Comparison of ENCODE assay signal across 25 mouse cellular contexts in genomic region chr7:114210618-114211017, GRCm38 (mm10). TPM values are rescaled to one million over a fixed set of nuclear protein-coding genes. Genes with fewer than 3 reads are reported as not detected.
A peak's percentile ranks its signal among the peaks of the same experiment; 100 is the strongest.
DNase-seq lines count a peak whose midpoint lies in the region; ATAC-seq and TF ChIP-seq lines count a peak whose summit lies in the region.
"Had no signal": no experiment of that assay in that cellular context is flagged by ENCODE, and none has a peak within 500 bp of the region (broad histone marks: within the 10 kb centered on the region; RNA-seq: fewer than 3 reads in every experiment).

No protein-coding gene starts in this region.

- H3K36me3 ChIP-seq in lung, postnatal 0 days (ENCODE audit: insufficient read depth, low read length): peaks cover 6% of the 10 kb centered on the region; the same call in 1 of the 2 replicates
- peaks cover 6% of the 10 kb centered on the region for H3K36me3 ChIP-seq in intestine, embryonic 15.5 days
- peaks cover 30% of the 10 kb centered on the region for H3K36me3 ChIP-seq in forebrain, embryonic 10.5 days (replicated peaks)
- H3K36me3 ChIP-seq in hindbrain, embryonic 14.5 days (replicated peaks; ENCODE audit: control insufficient read depth, insufficient read depth): peaks cover 30% of the 10 kb centered on the region

- 39% methylated on average over 3 of the region's 3 CpGs for WGBS in lung, postnatal 0 days
- 62% methylated on average over 3 of the region's 3 CpGs for WGBS in intestine, embryonic 15.5 days
- WGBS in forebrain, embryonic 10.5 days: 88% methylated on average over 3 of the region's 3 CpGs
- WGBS in hindbrain, embryonic 14.5 days: 92% methylated on average over 3 of the region's 3 CpGs

- no peaks in the 10 kb centered on the region for H3K27me3 ChIP-seq in lung, postnatal 0 days (replicated peaks; ENCODE audit: insufficient read depth, low read length)
- H3K27me3 ChIP-seq in intestine, embryonic 15.5 days (replicated peaks): no peaks in the 10 kb centered on the region
- H3K27me3 ChIP-seq in forebrain, embryonic 10.5 days (ENCODE audit: poor library complexity, severe bottlenecking): no peaks in the 10 kb centered on the region
- H3K27me3 ChIP-seq in hindbrain, embryonic 14.5 days (ENCODE audit: control insufficient read depth, insufficient read depth, low read length): no peaks in the 10 kb centered on the region
- H3K27me3 ChIP-seq: embryonic facial prominence, embryonic 15.5 days; heart, embryonic 12.5 days; hindbrain, embryonic 13.5 days; kidney, embryonic 15.5 days; liver, embryonic 13.5 days; midbrain, embryonic 15.5 days; neural tube, embryonic 13.5 days had no signal

- no peak overlapping the region for H3K4me3 ChIP-seq in lung, postnatal 0 days (ENCODE audit: low read depth, low read length)
- no peak overlapping the region for H3K4me3 ChIP-seq in intestine, embryonic 15.5 days (replicated peaks)
- no peak overlapping the region for H3K4me3 ChIP-seq in forebrain, embryonic 10.5 days
- no peak overlapping the region for H3K4me3 ChIP-seq in hindbrain, embryonic 14.5 days (replicated peaks; ENCODE audit: low read length)
- H3K4me3 ChIP-seq: embryonic facial prominence, embryonic 15.5 days; heart, embryonic 12.5 days; hindbrain, embryonic 13.5 days; kidney, embryonic 15.5 days; left cerebral cortex, adult 2 months; liver, embryonic 13.5 days; midbrain, embryonic 15.5 days; neural tube, embryonic 13.5 days had no signal

- no peak for ATAC-seq in lung, postnatal 0 days
- peak; percentile 34; the same call in 1 of the 2 replicates for ATAC-seq in intestine, embryonic 15.5 days
- ATAC-seq in hindbrain, embryonic 14.5 days (ENCODE audit: low FRiP score): no peak
- ATAC-seq: forebrain, embryonic 16.5 days; midbrain, embryonic 15.5 days had no signal

- DNase-seq in lung, postnatal 0 days (ENCODE audit: low spot score): peak; percentile 14
- DNase-seq in lung, postnatal 4 days: no peak
- DNase-seq in thymus, adult 18-20 months: peak; percentile 30 to 67
- DNase-seq in thymus, postnatal 36 days: peak; percentile 41 to 69
- no peak for DNase-seq in forebrain, embryonic 10.5 days (ENCODE audit: extremely low spot score, low spot score)
- no peak for DNase-seq in hindbrain, embryonic 14.5 days (ENCODE audit: low spot score)
- DNase-seq in urinary bladder, adult 2 months (ENCODE audit: low spot score): no peak
- DNase-seq: adrenal gland, postnatal 36 days; cerebellum, adult 9-11 months; gastrocnemius, postnatal 10 days; heart, adult 18-20 months; heart, postnatal 14 days; kidney, postnatal 36 days; liver, embryonic 13.5 days; lung, embryonic 14.5 days; lung, postnatal 36 days had no signal

- no peak for TF ChIP-seq EP300 in lung, postnatal 0 days (IDR thresholded peaks at IDR 0.05)

- H3K9ac ChIP-seq in lung, postnatal 0 days (replicated peaks; ENCODE audit: low read depth): no peak overlapping the region
- H3K9ac ChIP-seq in intestine, embryonic 15.5 days: no peak overlapping the region
- no peak overlapping the region for H3K9ac ChIP-seq in hindbrain, embryonic 14.5 days
- H3K9ac ChIP-seq: embryonic facial prominence, embryonic 15.5 days; heart, embryonic 12.5 days; hindbrain, embryonic 13.5 days; kidney, embryonic 15.5 days; liver, embryonic 13.5 days; lung, embryonic 14.5 days; midbrain, embryonic 15.5 days; neural tube, embryonic 13.5 days had no signal

- no peak for TF ChIP-seq CTCF in lung, postnatal 0 days (IDR thresholded peaks at IDR 0.05)

- H3K9me3 ChIP-seq in lung, postnatal 0 days (ENCODE audit: low read length): no peaks in the 10 kb centered on the region
- H3K9me3 ChIP-seq in intestine, embryonic 15.5 days: no peaks in the 10 kb centered on the region
- H3K9me3 ChIP-seq in forebrain, embryonic 10.5 days: no peaks in the 10 kb centered on the region
- no peaks in the 10 kb centered on the region for H3K9me3 ChIP-seq in hindbrain, embryonic 14.5 days (ENCODE audit: control insufficient read depth, low read length)
- H3K9me3 ChIP-seq: embryonic facial prominence, embryonic 15.5 days; heart, embryonic 12.5 days; hindbrain, embryonic 13.5 days; kidney, embryonic 15.5 days; liver, embryonic 13.5 days; midbrain, embryonic 15.5 days; neural tube, embryonic 13.5 days had no signal

- no peaks in the 10 kb centered on the region for H3K4me1 ChIP-seq in lung, postnatal 0 days (ENCODE audit: insufficient read depth, low read depth, low read length)
- no peaks in the 10 kb centered on the region for H3K4me1 ChIP-seq in intestine, embryonic 15.5 days (replicated peaks)
- no peaks in the 10 kb centered on the region for H3K4me1 ChIP-seq in forebrain, embryonic 10.5 days
- no peaks in the 10 kb centered on the region for H3K4me1 ChIP-seq in hindbrain, embryonic 14.5 days (replicated peaks; ENCODE audit: control insufficient read depth, insufficient read depth, low read length)
- H3K4me1 ChIP-seq: embryonic facial prominence, embryonic 15.5 days; heart, embryonic 12.5 days; hindbrain, embryonic 13.5 days; kidney, embryonic 15.5 days; liver, embryonic 13.5 days; midbrain, embryonic 15.5 days; neural tube, embryonic 13.5 days had no signal

- H3K4me2 ChIP-seq in lung, postnatal 0 days (replicated peaks; ENCODE audit: low read depth, low read length): no peak overlapping the region
- no peak overlapping the region for H3K4me2 ChIP-seq in intestine, embryonic 15.5 days (replicated peaks)
- H3K4me2 ChIP-seq in hindbrain, embryonic 14.5 days (replicated peaks): no peak overlapping the region
- H3K4me2 ChIP-seq: embryonic facial prominence, embryonic 15.5 days; heart, embryonic 12.5 days; hindbrain, embryonic 13.5 days; kidney, embryonic 15.5 days; liver, embryonic 13.5 days; lung, embryonic 14.5 days; midbrain, embryonic 15.5 days; neural tube, embryonic 13.5 days had no signal

- H3K27ac ChIP-seq in lung, postnatal 0 days (ENCODE audit: low read length): no peak overlapping the region
- no peak overlapping the region for H3K27ac ChIP-seq in intestine, embryonic 15.5 days
- no peak overlapping the region for H3K27ac ChIP-seq in forebrain, embryonic 10.5 days
- no peak overlapping the region for H3K27ac ChIP-seq in hindbrain, embryonic 14.5 days
- H3K27ac ChIP-seq: embryonic facial prominence, embryonic 15.5 days; hindbrain, embryonic 13.5 days; kidney, embryonic 15.5 days; left cerebral cortex, adult 2 months; liver, embryonic 13.5 days; midbrain, embryonic 15.5 days; neural tube, embryonic 13.5 days had no signal

RNA-seq across cellular contexts. Expression of gene Copb1, which starts 43.9 kb away (rescaled TPM):
- 75.1 and 82.2 TPM in 2 replicates for polyA plus RNA-seq in lung, postnatal 0 days (2015; fragmentation: Nextera tagmentation; extraction: Ambion mirVana)
- polyA plus RNA-seq in intestine, embryonic 15.5 days (2015; fragmentation: Nextera tagmentation; extraction: Ambion mirVana): 113 and 125 TPM in 2 replicates
- polyA plus RNA-seq in forebrain, embryonic 10.5 days (2016; fragmentation: Nextera tagmentation; extraction: Ambion mirVana): 89.8 and 94.0 TPM in 2 replicates
- 96.1 and 110 TPM in 2 replicates for polyA plus RNA-seq in hindbrain, embryonic 14.5 days (2014; fragmentation: Nextera tagmentation; extraction: Ambion mirVana)
- 68.1 and 81.6 TPM in 2 replicates for polyA plus RNA-seq in urinary bladder, adult 2 months (2012; rRNA removed)

Comparison
In these comparisons a context has a peak if more than half of its experiments do, and no peak if none do; other contexts are left out.
1. DNase-seq: peak in lung, postnatal 0 days (single experiment), thymus, adult 18-20 months (2 of 2) and thymus, postnatal 36 days (2 of 2); none in lung, postnatal 4 days (0 of 2), forebrain, embryonic 10.5 days (single experiment), hindbrain, embryonic 14.5 days (single experiment) and urinary bladder, adult 2 months (single experiment).